ENCODE assay signal across 14 mouse cellular contexts in genomic region chr15:7215845-7216244, GRCm38 (mm10).
"Had no signal": no experiment of that assay in that cellular context is flagged by ENCODE, and none has a peak within 500 bp of the region (broad histone marks: within the 10 kb centered on the region; RNA-seq: fewer than 3 reads in every experiment).

No protein-coding gene starts in this region.

- H3K27me3 ChIP-seq: intestine, embryonic 15.5 days; kidney, embryonic 15.5 days; neural tube, embryonic 13.5 days had no signal

- H3K27ac ChIP-seq: intestine, embryonic 15.5 days; kidney, embryonic 15.5 days; limb, embryonic 10.5 days; liver, embryonic 15.5 days; midbrain, embryonic 12.5 days; neural tube, embryonic 13.5 days had no signal

- H3K4me3 ChIP-seq: intestine, embryonic 15.5 days; kidney, embryonic 15.5 days; limb, embryonic 10.5 days; liver, embryonic 15.5 days; midbrain, embryonic 12.5 days; neural tube, embryonic 13.5 days had no signal

- H3K36me3 ChIP-seq: intestine, embryonic 15.5 days; kidney, embryonic 15.5 days; limb, embryonic 10.5 days; liver, embryonic 15.5 days; midbrain, embryonic 12.5 days; neural tube, embryonic 13.5 days had no signal

- H3K4me2 ChIP-seq: intestine, embryonic 15.5 days; kidney, embryonic 15.5 days; liver, embryonic 11.5 days; liver, embryonic 15.5 days; midbrain, embryonic 12.5 days; neural tube, embryonic 13.5 days had no signal

- H3K9ac ChIP-seq: intestine, embryonic 15.5 days; kidney, embryonic 15.5 days; liver, embryonic 15.5 days; midbrain, embryonic 12.5 days; neural tube, embryonic 13.5 days had no signal

- H3K9me3 ChIP-seq: intestine, embryonic 15.5 days; kidney, embryonic 15.5 days; limb, embryonic 10.5 days; liver, embryonic 15.5 days; midbrain, embryonic 12.5 days; neural tube, embryonic 13.5 days had no signal

- H3K4me1 ChIP-seq: liver, embryonic 15.5 days; neural tube, embryonic 13.5 days had no signal

- ATAC-seq: intestine, embryonic 15.5 days had no signal

- DNase-seq: kidney, adult 18-20 months; kidney, postnatal 14 days; retina, postnatal 1 day; right cerebral cortex, postnatal 4 days; spleen, adult 18-20 months; thymus, adult 18-20 months; thymus, postnatal 14 days had no signal
